Mouse (Mus musculus): ENCODE data around the gene Prkn. TPM values are rescaled to one million over a fixed set of nuclear protein-coding genes. Genes with fewer than 3 reads are reported as not detected.
A peak's percentile ranks its signal among the peaks of the same experiment; 100 is the strongest.

Gene Prkn
- total RNA-seq, 2 experiments from 2014 or later, result 15.7 to 19.9 TPM

DNA sequence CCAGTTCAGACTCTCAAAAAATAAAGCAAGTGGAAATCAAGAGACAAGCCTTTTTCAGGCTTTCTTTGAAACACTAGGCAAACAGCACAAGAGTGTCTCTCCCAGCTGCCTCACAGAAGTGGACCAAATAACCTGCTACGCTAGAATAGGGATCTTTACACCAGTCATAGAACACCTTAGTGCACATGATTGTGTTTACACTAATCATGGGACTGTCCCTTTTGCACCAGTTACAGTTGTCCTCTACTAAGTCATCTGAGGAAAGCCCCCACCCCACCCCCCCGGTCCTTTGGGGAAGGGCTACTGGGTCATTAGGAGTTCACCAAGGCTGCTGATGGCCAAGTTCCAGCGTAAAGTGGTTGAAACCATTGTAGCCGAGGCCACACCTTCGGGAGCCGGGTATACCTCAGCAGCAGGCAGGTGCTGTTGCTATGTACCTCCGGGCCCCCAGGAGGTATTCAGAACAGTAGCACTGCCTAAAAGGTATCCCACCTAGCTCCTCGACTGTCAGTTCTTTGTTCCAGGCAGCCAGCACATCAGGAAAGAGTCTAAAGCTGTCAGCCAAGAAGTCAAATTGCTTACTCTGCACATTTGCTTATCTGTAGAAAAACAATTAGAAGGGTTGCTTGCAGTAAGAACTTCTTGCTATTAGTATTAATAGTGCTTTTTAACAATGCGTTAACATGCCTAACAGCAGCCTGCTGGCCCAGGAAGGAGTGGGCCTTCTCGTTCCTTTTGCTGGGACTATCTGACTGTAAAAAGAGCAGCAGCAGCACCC lies 1192.0 kb downstream of the Prkn start:
- DNase-seq (ENCODE audit: low spot score in 2 of 2), result no peak

DNA sequence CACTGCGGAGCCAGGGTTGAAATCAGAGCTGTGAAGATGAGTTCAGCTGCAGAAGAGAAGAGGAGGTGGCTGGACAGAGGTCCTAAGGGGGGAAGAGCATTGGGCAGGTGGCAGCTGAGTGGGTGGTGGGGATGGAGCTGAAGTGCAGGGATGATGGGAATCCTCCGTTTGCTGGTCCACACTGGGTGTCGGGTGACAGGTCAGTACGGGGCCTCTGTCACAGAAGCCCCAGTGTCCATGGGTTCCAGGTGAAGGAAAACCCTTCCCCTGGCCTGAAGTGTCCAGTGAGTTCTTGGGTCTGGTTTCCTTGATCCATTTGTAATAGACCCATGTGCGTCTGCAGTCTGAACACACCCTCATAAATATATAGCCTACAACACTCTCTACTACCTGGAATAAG lies 1195.2 kb downstream of the Prkn start:
- no peak for DNase-seq (ENCODE audit: low spot score in 2 of 2)

DNA sequence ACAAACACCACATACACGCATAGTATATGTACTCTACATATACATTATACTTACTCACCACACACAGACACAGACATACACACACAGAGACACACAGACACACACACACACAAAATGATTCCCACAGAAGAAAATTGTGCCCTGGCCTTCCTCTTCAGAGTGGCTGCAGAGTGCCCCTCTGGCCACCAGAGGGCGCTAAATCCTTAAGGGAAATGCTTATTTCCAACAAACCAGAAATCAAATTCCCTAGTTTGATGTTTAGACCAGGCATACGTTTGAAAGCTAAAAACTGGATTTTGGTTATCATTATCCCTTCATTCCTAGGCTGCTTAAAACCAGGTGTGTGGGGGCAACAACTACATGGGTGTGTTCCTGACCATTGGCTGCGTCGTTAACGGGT lies 1196.0 kb downstream of the Prkn start:
- peak; percentile 78 to 81 for DNase-seq (ENCODE audit: low spot score in 2 of 2)

DNA sequence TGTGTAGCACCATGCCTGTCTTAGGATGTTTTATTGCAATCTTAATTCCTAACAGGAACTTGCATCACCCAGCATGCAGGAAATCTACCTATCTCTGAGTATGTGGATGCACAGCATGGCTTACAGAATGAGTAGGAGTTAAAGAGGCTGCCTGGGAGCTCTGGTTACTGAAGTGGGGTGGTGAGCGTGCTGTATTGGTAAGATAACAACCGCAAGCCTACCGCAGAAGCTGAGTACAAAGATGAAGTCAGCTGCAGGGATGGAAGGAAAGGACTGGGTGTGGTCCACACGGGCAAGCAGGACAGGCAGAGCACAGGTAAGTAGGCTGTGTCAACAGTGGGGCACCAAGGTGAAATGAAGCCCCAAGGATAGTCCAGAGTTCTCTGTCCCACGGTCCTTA lies 1196.9 kb downstream of the Prkn start:
- no peak for DNase-seq (ENCODE audit: low spot score in 2 of 2)

DNA sequence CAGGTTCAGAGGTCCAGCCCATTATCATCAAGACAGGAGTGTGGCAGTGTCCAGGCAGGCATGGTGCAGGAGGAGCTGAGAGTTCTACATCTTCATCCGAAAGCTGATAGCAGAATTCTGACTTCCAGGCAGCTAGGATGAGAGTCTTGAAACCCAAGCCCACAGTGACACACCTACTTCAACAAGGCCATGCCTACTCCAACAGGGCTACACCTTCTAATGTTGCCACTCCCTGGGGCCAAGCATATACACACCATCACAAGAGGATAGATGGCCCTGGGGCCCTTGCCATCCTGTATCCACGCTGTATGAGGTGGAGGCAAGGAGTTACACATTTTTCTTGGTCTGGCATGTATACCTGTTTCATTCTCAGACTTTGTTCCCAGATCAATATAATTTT lies 1197.4 kb downstream of the Prkn start:
- no peak for DNase-seq (ENCODE audit: low spot score in 2 of 2)

DNA sequence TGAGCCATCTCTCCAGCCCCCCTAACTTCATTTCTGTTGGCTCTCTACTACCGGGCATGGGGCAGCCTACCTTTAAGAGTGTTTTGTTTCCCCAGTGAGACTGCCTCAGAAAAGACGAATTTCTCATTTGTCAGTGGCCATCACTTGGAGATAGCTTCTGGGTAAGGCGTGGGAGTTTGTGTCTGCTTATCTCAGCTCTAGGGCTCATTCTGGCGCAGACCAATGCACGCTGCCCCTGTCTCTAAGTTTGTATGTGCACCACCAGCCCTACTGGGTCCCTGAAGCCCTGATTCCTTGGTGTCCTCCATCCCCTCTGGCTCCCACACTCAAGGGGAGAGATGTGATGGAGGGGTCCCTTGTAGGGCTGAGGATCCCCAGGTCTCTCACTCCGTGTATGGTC lies 1198.3 kb downstream of the Prkn start:
- DNase-seq (ENCODE audit: low spot score in 2 of 2), result no peak

DNA sequence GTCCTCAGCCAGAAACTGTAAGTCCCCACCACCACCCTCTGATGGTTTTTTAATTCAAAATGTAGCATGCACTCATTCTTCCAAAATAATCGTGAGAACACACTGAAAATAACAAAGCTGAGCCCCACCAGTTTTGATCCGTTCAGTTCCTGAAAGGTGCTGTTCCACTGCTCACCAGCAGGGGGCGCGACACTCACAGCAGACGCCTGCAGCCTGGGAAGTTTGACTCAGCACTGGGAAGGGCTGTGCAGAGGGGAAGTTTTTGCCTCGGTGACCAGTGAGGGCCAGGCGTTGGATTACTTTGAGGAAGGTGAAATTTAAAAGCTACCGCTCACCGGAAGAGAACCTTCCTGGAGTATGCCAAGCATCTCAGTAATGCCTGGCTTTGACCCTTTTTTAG lies 1199.0 kb downstream of the Prkn start:
- peak; percentile 91 to 94 for DNase-seq (ENCODE audit: low spot score in 2 of 2)

DNA sequence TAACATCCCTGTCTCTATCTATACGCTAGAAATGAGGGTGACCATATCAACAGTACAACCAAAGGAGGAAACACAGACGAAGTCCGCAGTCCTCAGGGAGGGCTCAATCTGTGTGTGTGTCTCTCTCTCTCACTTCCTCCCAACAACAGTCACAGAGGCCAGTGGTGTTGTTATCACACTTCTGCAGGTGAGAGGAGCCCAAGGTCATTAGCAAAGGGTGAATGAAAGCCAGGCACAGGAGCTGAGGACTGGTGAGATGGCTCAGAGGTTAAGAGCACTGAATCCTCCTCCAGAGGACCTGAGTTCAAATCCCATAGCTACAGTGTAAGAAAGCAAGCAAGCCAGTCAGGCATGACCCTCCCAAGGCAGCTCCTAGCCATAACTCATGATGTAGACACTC lies 1199.7 kb downstream of the Prkn start:
- DNase-seq (ENCODE audit: low spot score in 2 of 2), result no peak

DNA sequence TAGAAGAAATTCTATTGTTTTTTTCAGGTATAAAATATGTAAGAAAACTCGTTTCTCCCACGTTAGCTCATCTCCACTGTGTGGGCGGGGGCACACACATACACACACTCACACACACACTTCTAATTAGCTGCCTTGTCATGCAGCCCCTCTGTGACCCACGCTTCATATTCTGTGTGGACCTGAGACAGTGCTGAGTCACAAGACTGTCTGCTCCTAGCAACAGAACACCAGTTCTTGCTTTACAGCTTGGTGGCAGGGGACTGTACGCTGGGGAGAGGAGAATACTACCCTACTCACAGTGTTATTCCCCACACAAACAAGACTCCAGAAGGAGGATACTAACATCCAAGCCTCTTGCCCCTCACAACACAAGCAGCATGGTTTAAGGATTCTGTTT lies 1200.4 kb downstream of the Prkn start:
- no peak for DNase-seq (ENCODE audit: low spot score in 2 of 2)

DNA sequence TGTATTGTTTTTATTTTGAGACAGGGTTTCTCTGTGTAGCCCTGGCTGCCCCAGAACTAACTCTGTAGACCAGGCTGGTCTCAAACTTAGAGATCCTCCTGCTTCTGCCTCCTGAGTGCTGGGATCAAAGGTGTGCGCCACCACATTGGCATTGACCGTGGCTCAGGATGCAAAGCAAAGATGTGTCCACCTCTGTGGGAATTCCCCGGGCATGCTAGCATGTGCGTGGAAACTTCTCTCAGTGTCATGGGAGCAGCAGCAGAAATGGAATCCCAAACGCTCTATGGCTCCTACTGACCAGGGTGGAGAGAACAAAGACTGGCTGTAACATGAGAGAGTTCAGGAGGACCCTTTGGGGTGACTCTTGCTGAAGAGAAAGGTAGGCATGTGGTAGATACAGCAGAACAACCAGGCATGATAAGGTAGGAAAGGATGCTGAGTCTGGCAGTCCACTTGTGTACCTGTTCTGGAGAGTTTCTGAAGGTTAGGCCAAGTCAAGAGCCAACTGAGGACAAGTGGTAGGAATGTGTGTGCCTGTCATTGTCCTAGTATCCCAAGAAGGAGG lies 1201.0 kb downstream of the Prkn start:
- no peak for DNase-seq (ENCODE audit: low spot score in 2 of 2)

DNA sequence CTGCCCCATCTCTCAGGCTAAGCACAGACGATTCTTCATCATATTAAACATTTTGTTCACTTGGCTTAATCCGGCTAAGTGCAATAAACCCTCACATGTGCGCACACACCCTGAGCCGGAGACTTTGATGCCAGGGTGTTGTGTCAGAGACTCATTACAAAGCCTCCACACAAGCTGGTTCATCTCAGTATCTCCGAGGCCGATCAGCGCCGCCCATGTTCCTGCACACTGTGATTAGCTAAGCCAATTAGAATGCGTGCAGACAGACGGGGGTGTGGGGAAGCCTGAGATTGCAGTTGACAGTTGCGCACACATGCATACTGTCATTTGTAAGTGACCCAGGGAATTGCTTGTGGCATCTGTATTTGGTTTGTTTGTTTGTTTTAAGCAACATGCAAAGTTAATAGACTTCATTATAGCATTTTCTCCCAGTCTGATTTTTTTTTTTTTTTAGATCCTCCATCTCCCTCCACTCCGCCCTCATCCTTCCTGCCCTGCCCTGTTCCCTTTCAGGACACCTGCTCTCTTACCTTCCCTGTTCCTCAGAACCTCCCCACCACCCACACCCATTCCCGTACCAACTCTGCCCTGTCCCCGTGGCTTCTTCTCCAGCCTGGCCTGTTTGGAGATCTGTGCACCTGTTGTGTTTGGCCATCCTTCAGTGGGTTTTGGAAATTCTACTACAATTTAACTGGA lies 1202.5 kb downstream of the Prkn start:
- peak; percentile 55 to 73 for DNase-seq (ENCODE audit: low spot score in 2 of 2)

DNA sequence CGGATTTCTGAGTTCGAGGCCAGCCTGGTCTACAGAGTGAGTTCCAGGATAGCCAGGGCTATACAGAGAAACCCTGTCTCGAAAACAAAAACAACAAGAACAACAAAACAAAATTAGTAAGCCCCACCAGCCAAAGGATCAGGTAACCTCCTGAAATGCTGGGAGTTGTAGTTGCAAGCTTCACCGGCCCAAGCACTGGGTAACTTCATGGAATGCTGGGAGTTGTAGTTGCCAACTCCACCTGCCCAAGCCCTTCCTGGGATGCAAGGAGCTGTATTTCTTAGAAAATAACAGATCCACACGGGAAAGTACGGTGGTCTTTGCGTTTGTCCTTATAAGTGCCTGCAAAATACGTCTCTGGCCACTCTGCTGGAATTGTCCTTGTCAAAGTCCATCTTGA lies 1204.0 kb downstream of the Prkn start:
- DNase-seq (ENCODE audit: low spot score in 2 of 2), result no peak

DNA sequence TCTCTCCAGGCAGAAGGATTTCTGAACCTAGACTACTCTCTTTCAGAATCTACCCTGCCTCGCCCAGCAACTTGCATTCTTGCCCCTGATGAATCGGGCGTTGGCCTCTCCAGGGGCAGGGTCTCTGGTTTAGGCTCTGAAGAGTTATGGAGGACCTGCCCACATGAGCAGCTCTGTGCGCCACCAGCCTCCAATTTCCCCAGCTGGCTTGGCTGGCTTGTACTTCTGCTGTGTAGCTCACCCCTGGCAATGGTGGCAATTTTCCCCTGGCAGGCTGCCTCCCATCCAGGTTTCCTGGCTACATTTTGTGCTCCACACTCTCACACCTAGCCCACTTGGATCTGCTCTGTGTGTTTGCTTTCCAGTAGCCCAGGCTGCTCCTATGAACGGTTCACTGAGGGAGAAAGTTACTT lies 1205.7 kb downstream of the Prkn start:
- DNase-seq (ENCODE audit: low spot score in 2 of 2), result peak; percentile 86 to 87

DNA sequence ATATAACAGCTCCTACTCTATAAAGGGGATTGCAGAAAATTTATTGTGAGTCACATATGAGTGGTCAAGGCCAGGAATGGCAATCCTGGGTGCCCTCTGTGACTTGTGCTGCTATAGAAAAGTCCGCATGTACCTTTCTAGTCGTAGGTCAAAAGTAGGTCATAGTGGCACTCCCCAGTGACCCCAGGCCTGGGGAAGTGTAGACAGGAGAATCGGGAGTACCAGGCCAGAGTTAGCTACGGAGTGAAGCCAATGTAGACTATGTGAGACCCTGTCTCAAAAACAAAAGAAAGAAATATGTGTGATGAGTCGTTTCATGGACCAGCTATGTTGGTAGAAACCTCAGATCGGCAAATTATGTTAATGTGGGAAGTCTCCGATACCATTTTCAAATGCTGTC lies 1206.8 kb downstream of the Prkn start:
- no peak for DNase-seq (ENCODE audit: low spot score in 2 of 2)

DNA sequence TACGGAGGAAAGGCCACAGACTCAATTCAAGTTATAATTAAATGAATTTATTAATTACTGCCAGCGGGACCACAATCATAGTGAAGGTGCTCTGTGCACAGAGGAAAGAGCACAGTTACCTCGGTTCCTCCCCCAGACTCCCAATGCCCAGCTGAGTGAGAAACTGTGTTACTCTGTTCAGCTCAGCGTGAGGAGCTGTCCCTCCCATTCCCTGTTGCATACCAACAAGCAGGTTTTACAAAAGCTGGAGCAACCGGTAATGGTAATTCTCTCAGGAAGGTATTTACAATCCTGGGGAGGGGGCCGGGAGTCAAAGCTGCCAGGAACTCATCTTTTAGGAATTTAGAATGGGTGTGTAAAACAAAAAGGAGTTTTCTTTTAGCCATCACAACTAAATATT lies 1207.3 kb downstream of the Prkn start:
- DNase-seq (ENCODE audit: low spot score in 2 of 2), result no peak

DNA sequence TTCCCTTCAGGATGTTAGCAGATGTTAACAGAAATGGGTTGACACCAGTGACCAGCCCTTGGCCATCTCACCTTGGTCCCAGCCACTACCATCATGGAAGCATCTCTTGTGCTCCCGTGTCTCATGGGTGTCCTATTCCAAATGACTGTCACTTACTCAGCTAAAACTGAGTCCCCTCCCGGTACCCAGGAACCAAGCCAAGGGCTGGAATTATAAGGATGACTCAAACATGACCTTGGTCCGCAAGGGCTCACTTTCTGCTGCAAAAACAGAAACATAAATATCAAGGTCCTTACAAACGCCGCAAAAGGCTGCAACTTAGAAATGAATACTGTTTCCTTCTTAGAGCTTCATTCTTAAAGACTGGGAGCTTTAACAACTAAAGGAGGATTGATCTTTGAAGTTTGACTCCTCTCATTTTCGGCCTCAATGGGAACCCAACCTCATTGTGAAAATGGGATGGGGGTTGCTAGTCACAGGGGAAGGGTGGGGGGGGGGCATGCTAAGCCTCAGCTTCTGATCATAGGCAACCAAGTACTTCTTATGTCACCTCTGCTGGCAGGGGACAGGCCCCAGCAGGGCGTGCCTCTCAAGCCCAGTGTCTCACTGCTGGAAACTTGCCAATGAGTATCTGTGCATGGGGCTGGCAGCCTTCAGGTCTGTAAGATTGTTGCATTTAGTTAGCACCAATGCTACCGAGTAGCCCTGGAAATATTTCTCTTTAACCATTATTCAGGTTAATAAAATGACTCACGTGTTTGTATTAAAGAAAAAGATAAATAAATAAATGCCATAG lies 1208.7 kb downstream of the Prkn start:
- DNase-seq (ENCODE audit: low spot score in 2 of 2), result no peak

DNA sequence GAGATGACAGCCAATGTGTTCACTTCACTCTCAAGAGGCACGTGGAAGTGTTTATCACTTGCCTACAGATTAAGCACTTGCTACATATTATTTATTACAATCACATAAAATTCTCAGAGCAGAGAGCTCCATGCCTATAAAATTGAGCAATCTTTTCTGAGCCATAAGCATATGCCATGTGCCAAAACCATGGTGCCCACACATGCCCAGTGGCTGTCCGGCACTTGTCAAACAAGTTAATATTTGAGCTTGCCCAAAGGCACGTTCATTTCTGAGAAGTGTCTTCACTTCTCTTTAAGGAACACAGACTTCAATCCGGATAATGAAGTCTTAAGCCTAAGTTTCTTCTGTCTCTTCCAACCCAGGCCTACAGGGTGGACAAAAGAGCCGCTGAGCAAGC lies 1210.1 kb downstream of the Prkn start:
- DNase-seq (ENCODE audit: low spot score in 2 of 2), result no peak

DNA sequence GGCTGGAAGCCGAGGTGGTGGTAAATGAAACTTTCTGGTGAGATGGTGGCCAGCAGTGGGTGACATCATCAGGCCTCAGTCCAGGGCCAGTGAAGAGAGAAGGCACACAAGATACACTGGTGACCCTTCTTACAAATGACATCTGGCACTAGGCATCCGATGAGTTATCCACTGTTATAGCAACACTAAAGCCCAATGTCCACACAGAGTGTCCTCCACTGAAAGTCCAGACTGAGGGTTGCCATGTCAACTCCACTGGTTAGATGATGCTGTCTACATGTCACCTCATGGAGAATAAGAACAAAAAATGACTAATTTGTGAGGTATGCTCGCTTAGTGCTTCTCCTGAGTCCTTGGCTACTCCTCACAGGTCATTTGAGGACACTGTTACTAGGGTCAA lies 1210.8 kb downstream of the Prkn start:
- DNase-seq (ENCODE audit: low spot score in 2 of 2), result no peak

DNA sequence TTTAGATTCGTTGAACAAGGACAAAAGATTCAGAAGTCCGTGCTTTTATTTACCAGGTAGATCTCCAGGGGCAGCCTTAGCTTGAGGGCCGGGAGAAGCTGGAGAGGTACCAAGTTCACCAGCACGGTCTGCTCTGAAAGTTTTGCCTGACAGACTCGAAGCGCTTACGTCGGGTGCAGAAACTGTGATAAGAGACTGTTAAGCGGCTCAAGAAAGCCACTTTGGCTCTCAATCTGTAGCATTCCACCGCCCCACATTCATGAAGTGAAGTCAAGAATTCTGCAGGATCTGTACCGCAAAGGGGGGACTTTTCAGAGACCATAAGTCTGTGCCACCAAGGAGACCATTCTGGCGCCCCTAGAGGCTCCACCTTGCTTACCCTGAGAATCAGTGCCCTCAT lies 1212.5 kb downstream of the Prkn start:
- no peak for DNase-seq (ENCODE audit: low spot score in 2 of 2)

DNA sequence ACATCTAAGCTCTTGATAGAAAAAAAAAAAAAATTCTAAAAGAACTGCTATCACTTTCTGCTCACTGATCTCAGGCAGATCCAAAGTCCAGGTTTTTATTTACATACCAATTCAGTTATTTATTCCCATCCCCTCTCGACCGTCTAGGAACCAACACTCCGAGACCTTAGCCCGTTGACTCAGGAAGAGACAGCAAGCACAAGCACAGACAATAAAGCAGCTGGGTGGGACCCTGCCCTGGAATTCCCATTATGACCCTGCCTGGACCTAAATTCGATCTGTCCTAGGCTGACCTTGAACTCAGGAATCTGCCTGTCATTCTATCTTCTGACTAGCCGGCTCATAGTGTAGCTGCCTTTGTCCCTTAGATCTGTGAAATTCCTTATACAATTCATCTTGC lies 1218.9 kb downstream of the Prkn start:
- DNase-seq (ENCODE audit: low spot score in 2 of 2), result no peak

DNA sequence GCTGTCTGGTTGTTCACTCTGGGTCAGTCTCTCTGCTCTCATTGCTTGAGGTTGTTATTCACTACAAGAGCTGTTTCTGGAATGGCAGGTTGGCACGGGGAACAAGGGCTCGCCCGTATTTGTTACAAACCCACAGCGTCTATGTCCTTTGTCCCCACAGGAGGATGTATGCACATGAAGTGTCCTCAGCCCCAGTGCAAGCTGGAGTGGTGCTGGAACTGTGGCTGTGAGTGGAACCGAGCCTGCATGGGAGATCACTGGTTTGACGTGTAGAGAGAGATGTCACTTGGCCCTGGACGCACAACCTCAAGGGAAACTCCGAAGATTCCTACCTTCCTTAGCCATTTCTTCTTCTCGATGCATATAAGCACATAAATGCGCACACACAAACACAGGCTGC lies 1221.2 kb downstream of the Prkn start:
- DNase-seq (ENCODE audit: low spot score in 2 of 2), result no peak

DNA sequence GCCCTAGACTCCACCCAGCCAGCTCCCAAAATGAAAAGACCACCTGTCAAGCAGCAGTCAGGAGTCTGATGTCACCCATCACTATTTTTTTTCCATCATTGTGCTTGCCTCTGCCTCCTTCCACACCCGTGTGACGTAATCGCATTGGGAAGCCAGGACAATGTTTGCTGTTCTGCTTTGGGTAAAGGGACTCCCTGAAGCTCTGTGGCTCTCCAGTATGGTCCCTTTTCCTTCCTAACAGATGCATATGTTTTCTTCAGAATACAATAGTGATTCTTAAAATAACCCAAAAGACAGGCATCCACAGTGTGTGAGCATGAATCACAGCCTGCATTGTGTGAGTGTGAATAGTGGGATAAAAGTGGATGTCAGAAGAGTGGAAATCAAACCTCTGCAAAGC lies 1222.7 kb downstream of the Prkn start:
- no peak for DNase-seq (ENCODE audit: low spot score in 2 of 2)

All from layer of hippocampus, postnatal 10 days (tissue).